Mouse (Mus musculus): ENCODE measurements around the gene Olfr1023. TPM values are rescaled to one million over a fixed set of nuclear protein-coding genes. Genes with fewer than 3 reads are reported as not detected.

Gene Olfr1023
- total and polyA plus RNA-seq, 3 experiments = not detected

DNA sequence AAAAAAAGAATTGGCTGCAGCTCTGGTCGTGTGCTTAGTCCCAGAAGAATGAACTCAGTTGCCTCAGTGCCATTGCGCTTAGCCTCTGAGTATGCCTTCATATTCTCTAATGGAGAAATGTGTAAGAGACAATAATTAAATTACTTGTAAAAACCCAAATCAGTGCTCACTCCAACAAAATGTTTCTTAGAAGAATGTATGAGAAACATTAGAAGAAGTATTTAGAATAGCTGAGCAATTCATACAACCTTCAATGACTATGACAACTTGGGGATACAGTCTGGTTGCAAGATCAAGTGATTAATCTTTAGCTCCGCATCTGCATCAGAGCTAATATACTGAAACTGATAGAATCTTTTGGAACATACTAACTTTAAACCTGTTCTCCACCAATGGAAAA lies 19.5 kb downstream of the Olfr1023 start, which contains the start of gene Olfr1024:
TSS of gene Olfr1024 (minus strand) at position 101 of the 400 bp plus-strand sequence.
- dilution Hi-C loops (cut with MboI; ENCODE audit: extremely low pct_ligation_motif_present, extremely low pct_unique_long_range_greater_than_20kb, low sequenced_read_pairs) (no loop called here), in situ Hi-C loops (cut with MboI; ENCODE audit: low pct_ligation_motif_present, low pct_unique_long_range_greater_than_20kb, low sequenced_read_pairs) (no loop called here)
- no peak for TF ChIP-seq MAX (IDR thresholded peaks at IDR 0.05; ENCODE audit: low read length)
- no peak for TF ChIP-seq MYC (IDR thresholded peaks at IDR 0.05; ENCODE audit: low read depth, low read length)
- TF ChIP-seq KAT2A (IDR thresholded peaks at IDR 0.05; ENCODE audit: insufficient replicate concordance, low read length) = no peak
- no peak for TF ChIP-seq ELF1 (IDR thresholded peaks at IDR 0.05; ENCODE audit: low read depth, low read length)
- no peak for TF ChIP-seq JUN (IDR thresholded peaks at IDR 0.05; ENCODE audit: insufficient read depth, low read depth, low read length)
- no peak for TF ChIP-seq NRF1 (IDR thresholded peaks at IDR 0.05; ENCODE audit: low read depth, low read length)
- TF ChIP-seq RCOR1 (conservative IDR thresholded peaks at IDR 0.05; ENCODE audit: low read depth, low read length) = no peak
- no peak for TF ChIP-seq GABPA (IDR thresholded peaks at IDR 0.05; ENCODE audit: insufficient replicate concordance, low read depth, low read length)
- TF ChIP-seq MAFK (IDR thresholded peaks at IDR 0.05; ENCODE audit: insufficient replicate concordance, low read length) = no peak
- TF ChIP-seq USF2 (conservative IDR thresholded peaks at IDR 0.05; ENCODE audit: low read depth, low read length) = no peak
- TF ChIP-seq E2F4 (IDR thresholded peaks at IDR 0.05; ENCODE audit: insufficient replicate concordance, low read depth, low read length) = no peak
- no peak for TF ChIP-seq CTCF (conservative IDR thresholded peaks at IDR 0.05 in 1 of 2, IDR thresholded peaks at IDR 0.05 in 1 of 2; ENCODE audit: low read depth in 2 of 2, low read length in 2 of 2)
- no peak for TF ChIP-seq CHD2 (IDR thresholded peaks at IDR 0.05; ENCODE audit: low read length)
- TF ChIP-seq MXI1 (IDR thresholded peaks at IDR 0.05; ENCODE audit: low read depth, low read length) = no peak
- TF ChIP-seq NELFE (IDR thresholded peaks at IDR 0.05; ENCODE audit: low read depth, low read length) = no peak
- no peak for TF ChIP-seq RAD21 (IDR thresholded peaks at IDR 0.05; ENCODE audit: low read depth, low read length)
- no peak for TF ChIP-seq UBTF (IDR thresholded peaks at IDR 0.05; ENCODE audit: low read depth, low read length)
- TF ChIP-seq HCFC1 (IDR thresholded peaks at IDR 0.05; ENCODE audit: low read depth, low read length) = no peak
- no peak for TF ChIP-seq BHLHE40 (IDR thresholded peaks at IDR 0.05; ENCODE audit: low read depth, low read length)
- H3K4me1 ChIP-seq (ENCODE audit: control insufficient read depth in 1 of 2, insufficient read depth in 2 of 2) = no peaks in the 10 kb centered on the region
- H3K4me3 ChIP-seq (replicated peaks in 1 of 3; ENCODE audit: low read depth in 2 of 3, low read length in 2 of 3, poor library complexity in 1 of 3) = no peak within 1 kb of the TSS
- H3K79me2 ChIP-seq (replicated peaks; ENCODE audit: control insufficient read depth, extremely low read depth, insufficient read depth, poor library complexity, severe bottlenecking) = no peaks in the 10 kb centered on the region
- no peak within 1 kb of the TSS for H3K9ac ChIP-seq (ENCODE audit: insufficient read depth, low read depth)
- H3K27ac ChIP-seq (ENCODE audit: insufficient read depth, low read depth) = no peak within 1 kb of the TSS
- H3K4me2 ChIP-seq (ENCODE audit: insufficient read depth, low read depth, poor library complexity, severe bottlenecking) = no peak within 1 kb of the TSS
- H3K27me3 ChIP-seq (replicated peaks) = no peaks in the 10 kb centered on the region
- no peaks in the 10 kb centered on the region for H3K36me3 ChIP-seq (replicated peaks in 1 of 2; ENCODE audit: control insufficient read depth in 1 of 2, insufficient read depth in 1 of 2, low read length in 1 of 2)
- no peak for DNase-seq (ENCODE audit: extremely low read depth)
- H3K9me3 ChIP-seq (replicated peaks; ENCODE audit: low read length) = peaks cover 25% of the 10 kb centered on the region

DNA sequence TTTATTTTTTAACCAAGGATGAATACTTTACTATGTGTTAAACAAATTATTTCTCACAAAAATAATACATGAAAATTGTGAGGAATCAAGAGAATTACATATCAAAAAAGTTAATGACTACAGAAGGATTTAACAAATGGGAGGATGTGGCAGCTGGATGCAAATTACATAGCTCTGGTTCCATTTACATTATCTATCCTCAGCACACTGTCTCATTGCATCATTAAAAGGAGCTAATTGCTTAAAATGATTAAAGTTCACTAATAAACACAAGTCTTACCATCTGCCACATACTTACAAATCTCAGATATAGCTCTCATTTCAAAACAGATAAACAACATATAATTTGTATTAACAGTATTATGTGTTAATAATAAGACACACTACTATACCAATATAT lies 27.8 kb downstream of the Olfr1023 start:
- peaks cover 11% of the 10 kb centered on the region for H3K9me3 ChIP-seq (replicated peaks; ENCODE audit: low read length)
- no peaks in the 10 kb centered on the region for H3K36me3 ChIP-seq (replicated peaks in 1 of 2; ENCODE audit: control insufficient read depth in 1 of 2, insufficient read depth in 1 of 2, low read length in 1 of 2)
- TF ChIP-seq E2F4 (IDR thresholded peaks at IDR 0.05; ENCODE audit: insufficient replicate concordance, low read depth, low read length) = no peak
- no peak for TF ChIP-seq TCF12 (IDR thresholded peaks at IDR 0.05; ENCODE audit: low read depth, low read length)
- no peak for TF ChIP-seq IRF4 (IDR thresholded peaks at IDR 0.05; ENCODE audit: low read depth, low read length)
- TF ChIP-seq GABPA (IDR thresholded peaks at IDR 0.05; ENCODE audit: insufficient replicate concordance, low read depth, low read length) = no peak
- no peak for TF ChIP-seq ZC3H11A (IDR thresholded peaks at IDR 0.05; ENCODE audit: low read depth, low read length)
- no peak for TF ChIP-seq EP300 (IDR thresholded peaks at IDR 0.05; ENCODE audit: low read length)
- no peak for TF ChIP-seq ZKSCAN1 (IDR thresholded peaks at IDR 0.05; ENCODE audit: borderline replicate concordance, low read depth, low read length)
- TF ChIP-seq POLR2AphosphoS2 (IDR thresholded peaks at IDR 0.05; ENCODE audit: low read depth, low read length) = no peak
- no peak for TF ChIP-seq UBTF (IDR thresholded peaks at IDR 0.05; ENCODE audit: low read depth, low read length)
- TF ChIP-seq MAZ (IDR thresholded peaks at IDR 0.05; ENCODE audit: low read depth, low read length) = no peak
- TF ChIP-seq HCFC1 (IDR thresholded peaks at IDR 0.05; ENCODE audit: low read depth, low read length) = no peak
- no peak for TF ChIP-seq MYC (IDR thresholded peaks at IDR 0.05; ENCODE audit: low read depth, low read length)
- no peak for TF ChIP-seq MAFK (IDR thresholded peaks at IDR 0.05; ENCODE audit: insufficient replicate concordance, low read length)
- no peak for TF ChIP-seq MXI1 (IDR thresholded peaks at IDR 0.05; ENCODE audit: low read depth, low read length)
- H3K4me2 ChIP-seq (ENCODE audit: insufficient read depth, low read depth, poor library complexity, severe bottlenecking) = no peak overlapping the region
- dilution Hi-C loops (cut with MboI; ENCODE audit: extremely low pct_ligation_motif_present, extremely low pct_unique_long_range_greater_than_20kb, low sequenced_read_pairs) (no loop called here), in situ Hi-C loops (cut with MboI; ENCODE audit: low pct_ligation_motif_present, low pct_unique_long_range_greater_than_20kb, low sequenced_read_pairs) (no loop called here)
- no peaks in the 10 kb centered on the region for H3K27me3 ChIP-seq (replicated peaks)
- no peaks in the 10 kb centered on the region for H3K79me2 ChIP-seq (replicated peaks; ENCODE audit: control insufficient read depth, extremely low read depth, insufficient read depth, poor library complexity, severe bottlenecking)
- H3K4me1 ChIP-seq (ENCODE audit: control insufficient read depth in 1 of 2, insufficient read depth in 2 of 2) = no peaks in the 10 kb centered on the region
- H3K4me3 ChIP-seq (replicated peaks in 1 of 3; ENCODE audit: low read depth in 2 of 3, low read length in 2 of 3, poor library complexity in 1 of 3) = no peak overlapping the region
- DNase-seq (ENCODE audit: extremely low read depth) = no peak
- H3K9ac ChIP-seq (ENCODE audit: insufficient read depth, low read depth) = no peak overlapping the region
- H3K27ac ChIP-seq (ENCODE audit: insufficient read depth, low read depth) = no peak overlapping the region

Measured in CH12.LX (cell line).